Mouse (Mus musculus) CD8-positive naive resting alpha-beta T cell, adult 2 months (primary cell): Measurements from ENCODE around the gene Bmp6.

ENCODE experiments used
- DNase-seq, 2 experiments: peaks; one replicate each; pipeline ENCODE4 v3.0.0; 2022; ENCODE audit warnings: low read depth in 2 of 2, low spot score in 2 of 2

Gene Bmp6

DNA sequence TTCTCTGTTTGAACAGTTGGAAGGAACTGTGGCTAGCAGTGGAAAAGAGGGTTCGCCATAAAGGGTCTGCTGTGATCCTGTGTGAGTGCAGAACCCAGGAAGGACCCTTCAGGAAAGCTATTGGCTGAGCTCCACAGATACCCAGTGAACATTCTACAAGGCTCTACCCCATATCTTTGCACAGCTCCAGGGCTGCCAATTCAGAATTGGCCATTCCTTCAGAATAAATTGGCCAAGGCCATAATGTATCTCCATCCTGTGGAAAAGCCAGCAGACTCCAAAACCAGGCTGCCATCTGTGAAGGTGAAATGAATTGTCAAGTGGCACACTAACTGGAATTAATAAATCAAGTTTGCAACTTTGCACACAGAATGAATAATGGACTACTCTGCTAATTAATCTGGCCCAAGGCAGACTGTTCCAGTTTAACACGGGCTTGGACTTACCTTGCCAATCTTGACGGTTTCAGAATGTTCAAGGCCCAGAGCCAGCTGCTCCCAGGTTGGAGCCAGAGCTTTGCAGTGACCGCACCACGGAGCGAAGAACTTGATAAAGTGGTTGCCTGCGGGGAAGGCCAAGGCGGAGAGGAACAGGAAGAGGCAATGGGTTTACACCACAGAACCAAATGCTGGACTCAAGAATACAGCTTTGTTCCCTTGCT, 164.9 kb downstream of the Bmp6 start:
- DNase-seq = no peak

DNA sequence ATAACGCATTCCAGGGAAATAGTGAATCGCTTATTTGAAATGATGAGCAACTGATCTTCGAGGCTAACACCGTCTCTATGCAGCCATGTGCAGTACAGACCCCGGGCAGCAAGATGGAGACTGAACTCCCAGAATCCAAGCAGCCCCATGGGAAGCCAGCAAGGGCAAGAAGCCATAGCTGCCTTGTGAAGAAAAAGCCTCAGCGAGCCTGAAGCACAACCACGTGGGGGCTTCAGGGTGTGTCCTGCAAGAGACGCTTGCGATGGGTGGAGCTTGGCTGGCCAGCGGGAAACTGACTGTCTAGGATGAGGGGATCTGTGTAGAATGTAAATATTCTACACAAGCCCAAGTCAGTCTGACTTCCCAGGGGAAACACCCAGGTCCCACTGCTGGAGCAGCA, 167.1 kb downstream of the Bmp6 start:
- no peak for DNase-seq

DNA sequence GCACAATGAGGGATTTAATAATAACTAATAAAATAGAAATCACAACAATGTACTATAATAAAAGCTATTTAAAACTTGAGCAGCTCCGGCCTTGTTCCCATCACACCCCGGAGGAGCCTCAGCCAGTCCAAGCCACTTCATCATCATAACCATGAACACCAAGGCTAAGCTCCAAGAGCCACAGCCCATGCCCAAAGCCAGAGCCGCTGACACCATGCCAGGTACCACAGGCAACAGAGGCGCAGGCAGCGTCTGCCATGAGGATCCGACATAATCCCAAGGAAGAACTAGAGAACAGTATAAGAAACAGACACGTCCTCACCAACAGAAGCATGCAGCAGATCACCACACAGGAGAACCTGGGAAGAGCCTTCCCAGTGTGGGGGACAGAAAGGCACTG, 169.0 kb downstream of the Bmp6 start:
- no peak for DNase-seq

DNA sequence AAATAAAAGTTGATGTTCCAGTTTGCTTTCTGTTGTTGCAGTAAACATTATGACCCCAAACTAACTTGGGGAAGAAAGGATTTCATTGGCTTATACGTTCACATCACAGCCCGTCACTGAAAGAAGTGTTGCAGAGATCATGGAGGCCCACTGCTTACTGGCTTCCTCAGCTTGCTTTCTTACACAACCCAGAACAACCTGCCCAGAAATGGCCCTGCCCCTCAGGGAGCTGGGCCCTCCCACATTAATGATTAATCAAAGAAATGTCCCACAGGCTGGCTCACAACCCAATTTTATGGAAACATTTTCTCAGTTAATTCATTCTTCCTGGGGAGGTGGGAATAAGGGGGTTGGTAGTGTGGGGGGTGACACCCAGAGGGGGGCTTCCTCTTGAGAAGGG, 170.5 kb downstream of the Bmp6 start:
- no peak for DNase-seq

DNA sequence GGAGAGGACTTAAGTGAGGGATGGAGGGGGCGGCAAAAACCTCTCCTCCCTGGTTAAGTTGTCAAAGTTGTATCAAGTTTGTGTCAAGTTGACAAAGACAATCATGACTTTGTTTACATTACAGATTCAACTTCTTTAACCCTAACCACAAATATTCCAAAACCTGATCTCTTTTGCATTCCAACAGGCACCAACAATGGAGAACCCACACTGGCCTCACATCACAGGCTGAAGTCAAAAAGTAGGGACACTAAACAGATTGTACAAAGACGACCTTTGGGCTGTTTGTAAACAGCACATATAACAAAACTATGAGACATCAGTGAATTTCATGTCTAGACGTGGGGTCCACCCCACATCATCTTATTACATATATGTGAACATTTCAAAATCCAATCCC, 170.9 kb downstream of the Bmp6 start:
- DNase-seq = no peak

DNA sequence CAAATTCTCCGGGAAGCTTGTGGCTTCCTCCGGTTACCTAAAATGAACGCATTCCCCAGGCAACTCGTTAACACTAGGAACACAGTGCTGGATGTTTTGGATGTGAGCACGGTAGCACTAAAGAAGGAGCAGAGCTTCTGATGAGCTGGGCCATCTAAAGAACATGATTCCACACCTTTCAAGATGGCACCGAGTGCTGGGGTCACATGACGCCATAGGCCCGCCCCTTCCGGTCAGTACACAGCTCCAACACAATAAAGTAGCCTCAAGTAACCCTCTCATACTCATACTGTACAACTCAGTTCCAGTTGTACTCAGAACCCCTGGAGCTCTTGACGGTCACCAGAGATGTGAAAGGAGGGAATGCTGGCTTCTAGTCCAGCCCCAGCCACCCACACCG, 171.7 kb downstream of the Bmp6 start:
- no peak for DNase-seq

DNA sequence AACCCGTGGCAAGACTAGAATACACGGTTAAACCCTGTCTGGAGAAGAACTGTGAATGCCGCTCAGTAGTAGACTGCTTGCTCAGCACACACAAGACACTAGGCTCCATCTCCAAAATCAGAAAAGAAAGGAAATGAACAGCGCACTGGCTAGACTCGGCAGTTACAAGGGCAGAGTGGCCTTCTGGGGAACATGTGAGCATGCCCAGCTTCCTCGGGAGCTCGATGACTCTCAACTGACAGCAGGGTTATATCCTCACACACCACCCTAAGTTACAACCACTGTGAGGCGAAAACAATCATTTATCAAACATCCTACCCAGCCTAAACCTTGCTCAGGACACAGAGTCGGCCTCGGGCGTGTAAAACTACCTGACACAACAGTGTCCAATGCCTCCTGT, 175.4 kb downstream of the Bmp6 start:
- no peak for DNase-seq

DNA sequence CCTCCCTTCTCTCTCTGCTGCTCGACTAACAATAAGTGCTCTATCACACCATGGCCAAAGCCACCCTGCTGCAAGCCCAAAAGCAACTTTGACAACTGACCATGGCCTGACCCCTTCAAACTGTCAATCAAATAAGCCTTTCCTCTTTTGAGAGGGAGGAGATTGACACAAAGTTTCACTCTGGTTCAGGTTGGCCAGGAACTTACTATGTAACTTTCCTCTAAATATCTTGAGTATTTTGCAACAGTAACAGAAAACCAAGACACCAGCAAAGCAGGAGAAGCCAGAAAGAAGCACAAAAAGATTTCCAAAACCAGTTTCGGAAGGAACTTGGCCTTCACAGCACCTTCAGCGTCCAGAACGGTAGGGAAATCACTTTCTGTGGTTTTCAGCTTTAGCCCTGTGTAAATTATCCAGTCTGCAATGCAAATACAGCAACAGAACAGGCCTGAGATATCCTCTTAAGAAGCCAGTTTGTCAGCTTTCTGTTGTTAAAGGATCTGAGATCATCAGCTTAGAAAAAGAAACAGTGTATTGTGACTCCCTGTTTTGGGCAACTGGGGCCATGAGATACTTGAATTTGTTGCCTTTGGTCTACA, 177.2 kb downstream of the Bmp6 start:
- DNase-seq = no peak

DNA sequence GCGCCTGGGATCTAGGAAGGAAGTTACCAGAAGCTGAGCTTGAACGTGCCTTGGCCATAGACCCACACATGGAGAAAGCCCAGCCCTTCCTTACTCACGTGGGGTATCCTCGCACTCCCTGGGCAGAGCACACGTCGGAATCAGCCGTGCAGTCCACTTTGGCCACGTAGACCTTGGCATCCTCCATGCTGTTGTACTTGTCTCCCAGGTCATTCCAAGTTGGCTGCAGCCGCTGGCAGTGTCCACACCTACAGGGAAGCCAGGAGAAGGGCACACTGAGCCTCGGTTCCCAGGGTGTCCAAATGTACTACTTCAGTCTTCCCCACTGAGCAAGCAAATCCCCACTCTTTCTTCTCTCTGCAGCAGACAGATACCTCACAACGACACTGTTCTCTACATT, 178.3 kb downstream of the Bmp6 start:
- no peak for DNase-seq

DNA sequence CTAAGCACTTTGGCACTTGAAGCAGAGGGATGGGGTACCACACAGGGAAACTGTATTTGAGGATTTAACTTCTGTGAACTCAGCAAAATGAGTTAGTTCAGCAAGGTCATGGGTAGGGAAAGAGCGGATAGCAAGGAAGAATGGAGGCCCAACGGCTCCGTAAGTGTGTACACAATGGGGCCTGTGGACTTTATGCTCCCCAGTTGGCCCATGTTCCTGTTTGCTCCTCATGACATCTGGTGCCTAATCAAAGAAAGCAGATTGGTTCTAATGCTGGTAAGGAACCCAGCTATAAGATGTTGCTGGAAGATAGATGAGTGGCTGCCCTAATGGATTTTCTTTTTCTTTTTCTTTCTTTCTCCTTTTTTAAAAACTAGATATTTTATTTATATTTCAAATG, 180.4 kb downstream of the Bmp6 start:
- DNase-seq = no peak

DNA sequence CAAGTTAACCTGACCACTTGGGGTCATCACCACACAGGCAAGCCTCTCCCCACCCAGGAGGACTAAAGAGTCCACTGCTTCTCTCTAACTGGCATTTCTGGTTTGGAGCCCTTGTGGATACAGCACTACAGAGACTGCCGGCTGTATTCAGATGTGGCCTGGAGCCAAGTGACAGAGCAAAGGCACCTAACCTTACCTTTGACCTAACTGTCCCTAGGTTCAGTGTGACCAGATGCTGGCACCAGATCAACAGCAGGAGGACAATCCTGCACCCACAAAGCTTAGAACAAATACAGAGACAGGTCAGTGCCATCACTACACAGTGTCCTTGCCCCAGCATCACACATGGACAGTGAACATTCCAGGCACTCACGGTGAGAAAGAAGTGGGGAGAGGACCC, 181.2 kb downstream of the Bmp6 start:
- DNase-seq = no peak

DNA sequence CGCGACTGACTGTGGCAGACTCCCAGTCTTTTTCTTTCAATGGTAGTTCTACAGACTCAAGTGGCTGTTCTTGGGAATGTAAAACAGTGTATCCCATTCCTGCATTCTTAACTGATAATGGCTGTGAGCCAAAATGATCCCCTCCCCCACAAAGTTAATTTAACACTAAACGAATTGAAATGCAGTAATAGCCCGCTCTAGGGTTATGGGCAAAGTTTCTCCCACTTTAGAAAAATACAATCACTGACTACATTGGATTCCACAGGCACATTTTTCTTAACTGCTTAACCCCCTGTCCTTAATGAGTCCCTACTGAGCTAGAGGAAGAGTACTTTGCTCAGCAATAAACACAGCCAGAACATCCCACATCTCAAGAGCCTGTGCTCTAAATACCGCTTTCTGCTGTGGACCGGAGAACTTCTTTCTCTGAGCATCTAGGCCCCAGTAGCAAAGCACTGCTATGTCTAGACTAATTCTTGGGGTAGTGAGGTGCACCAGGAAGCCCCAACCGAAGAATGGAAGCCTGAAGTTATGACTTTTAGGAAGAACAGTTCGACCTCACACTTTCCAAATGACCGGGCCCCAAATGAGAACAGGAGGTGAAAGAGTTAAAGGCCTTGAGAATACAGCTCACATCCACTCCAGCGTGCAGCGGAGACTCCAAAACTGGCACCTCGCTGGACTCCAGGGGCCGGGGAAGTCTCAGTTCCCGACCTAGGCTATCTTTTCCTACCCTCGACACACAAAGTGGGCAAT, 182.3 kb downstream of the Bmp6 start:
- DNase-seq = no peak

DNA sequence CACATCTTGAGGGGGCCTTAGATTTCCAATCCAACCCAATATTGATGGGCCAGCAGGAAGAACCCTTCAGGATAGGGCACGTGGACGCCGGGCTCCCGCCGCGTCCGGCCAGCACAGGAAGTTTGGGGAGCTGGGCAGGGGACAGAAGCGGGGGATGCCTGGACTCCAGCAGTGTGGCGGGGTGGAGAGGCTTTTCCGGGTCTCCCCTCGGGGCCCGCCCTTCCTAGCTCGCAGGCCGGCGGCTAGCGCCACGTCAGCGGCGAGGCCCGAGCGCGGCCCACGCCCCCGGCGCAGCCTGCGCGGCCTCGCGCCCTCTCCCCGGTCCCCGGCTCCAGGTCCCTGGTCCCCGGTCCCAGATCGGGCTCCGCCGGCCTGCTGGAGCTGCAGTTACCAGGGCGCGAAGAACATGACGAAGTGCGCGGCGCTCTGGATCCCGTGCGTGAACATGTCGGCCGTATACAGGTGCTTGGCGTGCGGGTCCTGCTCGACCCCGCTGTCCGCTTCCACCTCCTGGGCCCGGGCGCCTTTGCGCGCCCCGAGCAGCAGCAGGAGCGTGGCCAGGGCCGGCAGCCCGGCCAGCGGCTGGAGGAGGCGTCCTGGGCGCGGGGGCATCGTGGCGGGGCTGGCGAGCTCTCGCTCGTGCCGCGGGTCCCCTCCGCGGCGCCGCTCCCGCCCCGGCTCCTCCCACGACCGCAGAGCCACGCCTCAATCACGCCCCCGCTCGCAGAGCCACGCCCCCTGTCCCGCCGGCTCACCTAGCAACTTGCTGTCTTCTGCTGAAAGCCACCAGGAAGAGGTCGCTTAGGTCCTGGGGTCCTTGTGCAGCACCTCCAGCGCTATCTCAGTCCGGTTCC, 183.1 kb downstream of the Bmp6 start:
- DNase-seq = peak; percentile 86 to 94

DNA sequence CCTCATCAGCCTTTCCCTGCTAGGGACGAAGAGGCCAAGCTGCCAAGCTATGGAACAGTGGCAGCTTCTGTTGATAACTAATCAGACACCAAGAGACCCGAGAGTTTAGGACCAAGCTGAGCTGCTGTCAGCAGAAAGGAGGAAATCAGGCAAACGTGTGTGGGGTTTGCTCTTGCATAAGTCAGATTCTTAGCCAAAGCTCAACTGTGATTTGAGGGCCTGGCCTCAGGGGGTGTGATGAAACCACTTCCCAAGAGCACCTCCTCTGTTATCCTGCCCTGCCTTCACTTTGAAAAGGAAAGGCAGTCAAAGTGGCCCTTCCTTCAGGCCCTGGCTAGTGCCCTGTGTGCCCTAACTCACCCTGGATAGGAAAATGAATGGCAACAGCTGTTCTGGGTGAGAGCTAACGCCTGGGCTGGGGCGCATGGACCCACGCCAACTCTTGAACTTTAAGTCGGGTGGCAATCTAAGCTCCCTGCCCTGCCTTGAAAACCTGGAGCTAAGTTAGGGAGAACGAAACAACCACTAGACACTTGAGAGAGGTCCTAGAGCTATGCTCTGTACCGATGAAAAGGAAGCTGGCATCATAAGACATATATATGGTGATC, 183.9 kb downstream of the Bmp6 start, which contains the start of gene Txndc5:
Gene Txndc5, minus strand, starts transcription at position 138 of the 608 bp plus-strand sequence.
- no peak for DNase-seq

DNA sequence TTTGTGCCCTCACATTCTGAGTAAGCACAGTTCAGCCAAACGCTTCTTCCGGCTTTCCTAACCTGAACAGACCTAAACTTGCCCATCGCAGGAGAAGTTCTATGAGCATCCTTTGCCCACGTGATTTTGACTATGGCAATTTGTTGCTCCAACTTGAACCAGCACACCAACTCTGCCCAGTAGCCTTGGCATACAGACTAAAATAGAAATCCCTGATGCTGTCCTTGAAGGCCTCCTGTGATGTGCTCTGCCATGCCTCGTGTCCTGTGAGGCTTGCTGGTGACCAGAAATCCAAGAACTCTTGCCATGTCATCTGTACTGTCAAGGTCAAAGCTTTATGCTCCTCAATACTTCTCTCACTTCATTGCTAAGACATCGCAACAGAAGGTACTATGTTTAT, 184.7 kb downstream of the Bmp6 start:
- no peak for DNase-seq

DNA sequence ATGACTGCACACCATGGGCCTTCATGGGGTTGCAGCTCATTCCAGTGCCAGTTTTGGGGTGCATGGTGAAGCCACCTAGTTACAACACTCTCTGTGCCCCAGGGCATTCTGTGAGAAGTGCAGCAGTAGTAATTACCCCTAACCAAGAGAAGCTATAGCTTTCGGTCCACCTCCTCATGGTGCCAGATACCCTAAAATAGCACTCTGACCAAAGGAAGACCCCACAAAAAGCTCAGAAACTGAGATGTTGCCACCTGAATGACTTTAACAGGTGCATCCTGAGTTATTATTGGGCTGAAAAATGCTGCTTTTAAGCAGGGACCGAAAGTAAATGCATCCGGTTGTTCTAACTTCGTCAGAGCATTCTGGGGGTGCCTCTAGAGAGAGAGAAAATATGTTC, 186.6 kb downstream of the Bmp6 start:
- no peak for DNase-seq

DNA sequence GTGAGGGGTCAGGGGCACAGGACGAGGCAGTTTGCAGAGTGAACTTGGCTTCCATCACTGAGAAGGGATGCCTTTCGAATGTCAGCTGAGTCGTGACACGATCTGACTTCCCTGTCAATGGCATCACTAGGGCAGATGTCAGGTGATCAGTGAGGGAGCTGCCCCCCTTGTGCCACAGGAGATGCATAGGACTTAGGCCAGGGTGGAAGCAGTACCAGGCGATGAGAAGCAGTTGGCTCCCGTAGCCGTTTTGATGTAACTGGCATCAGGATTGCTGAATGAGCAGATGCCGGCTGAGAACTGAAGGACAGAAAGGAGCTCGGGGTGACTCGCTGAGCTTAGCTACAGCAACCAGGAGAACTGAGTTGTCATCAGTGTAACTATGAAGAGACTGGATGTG, 188.6 kb downstream of the Bmp6 start:
- no peak for DNase-seq

DNA sequence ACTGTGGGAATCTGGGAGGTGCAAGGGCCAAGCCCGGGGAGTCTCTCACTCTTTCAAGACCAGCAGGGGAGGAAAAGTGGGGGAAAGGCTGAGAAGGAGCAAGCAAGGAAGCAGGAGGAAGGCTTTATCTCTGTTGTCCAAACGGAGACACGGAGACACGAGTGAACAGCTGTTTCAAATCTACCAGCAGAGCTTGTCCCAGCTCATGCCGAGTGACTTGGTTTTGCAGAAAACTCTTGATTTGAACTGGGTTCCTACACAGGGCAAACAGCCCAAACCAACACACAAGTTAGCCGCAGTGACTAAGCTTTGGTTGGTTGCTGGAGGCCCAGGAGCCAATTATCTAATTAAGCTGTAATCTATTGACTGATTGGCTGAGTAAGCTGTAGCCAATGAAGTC, 189.1 kb downstream of the Bmp6 start:
- no peak for DNase-seq

DNA sequence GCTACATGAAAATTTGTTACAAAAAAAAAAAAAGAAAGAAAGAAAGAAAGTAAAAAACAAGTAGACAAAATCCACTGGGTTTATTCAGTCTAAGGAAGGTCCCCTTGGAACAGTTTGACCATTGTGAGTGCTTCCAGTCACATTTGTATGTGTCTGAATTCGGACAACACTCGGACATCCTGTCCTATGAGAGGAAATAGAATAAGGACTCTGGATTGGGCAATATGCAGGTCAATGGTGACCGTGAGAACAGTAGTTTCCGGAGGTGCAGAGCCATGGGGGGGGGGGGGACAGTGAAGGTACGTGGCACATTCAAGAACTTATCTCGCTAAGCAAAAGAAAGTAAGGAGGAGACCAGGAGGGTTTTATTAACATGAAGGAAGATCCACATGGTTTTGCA, 189.8 kb downstream of the Bmp6 start:
- no peak for DNase-seq

DNA sequence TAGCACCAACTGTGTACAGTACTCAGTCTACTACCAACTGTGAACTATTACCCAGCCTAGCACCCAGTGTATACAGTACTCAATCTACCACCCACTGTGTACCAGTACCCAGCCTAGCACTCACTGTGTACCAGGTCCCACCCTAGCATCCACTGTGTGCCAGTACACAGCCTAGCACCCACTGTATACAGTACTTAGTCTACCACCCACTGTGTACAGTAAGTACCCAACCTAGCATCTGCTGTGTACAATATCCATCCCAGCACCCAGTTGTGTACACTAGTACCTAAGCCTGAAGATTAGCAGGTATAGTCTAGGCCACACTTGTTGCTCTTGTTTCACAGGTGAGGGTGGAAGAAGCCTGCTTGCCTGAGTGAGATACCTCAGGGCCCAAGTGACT, 192.6 kb downstream of the Bmp6 start:
- no peak for DNase-seq

DNA sequence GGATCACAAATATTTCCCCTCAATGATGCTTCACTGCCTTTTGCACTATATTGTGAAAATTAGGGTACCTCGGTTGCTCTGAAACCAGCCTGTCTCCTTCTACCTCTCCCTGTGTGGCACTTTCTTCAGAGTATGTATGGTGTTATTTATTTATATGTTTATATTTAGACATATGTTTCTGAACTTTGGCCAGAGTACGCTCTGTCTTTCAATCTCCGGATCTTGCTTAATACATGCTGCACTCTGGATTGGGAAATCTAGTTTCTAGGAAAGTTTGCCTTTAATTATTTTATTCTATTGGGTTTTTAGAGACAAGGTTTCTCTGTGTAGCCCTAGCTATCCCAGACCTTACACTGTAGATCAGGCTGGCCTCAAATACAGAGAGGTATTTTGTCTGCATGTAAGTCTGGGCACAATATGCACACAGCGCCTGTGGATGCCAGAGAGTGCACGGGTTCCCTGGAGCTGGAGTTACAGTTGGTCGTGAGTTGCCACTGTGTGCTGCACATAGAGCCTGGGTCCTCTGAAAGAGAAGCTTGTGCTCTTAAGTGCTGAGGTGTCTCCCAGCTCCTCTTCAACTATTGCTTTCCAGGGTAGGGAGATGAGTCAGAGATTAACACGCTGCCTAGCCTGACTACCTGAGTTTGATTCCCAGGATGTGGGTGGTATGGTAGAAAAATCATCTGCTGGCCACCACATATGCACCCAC, 194.4 kb downstream of the Bmp6 start:
- no peak for DNase-seq
